Mouse (Mus musculus) right cerebral cortex, postnatal 4 days (tissue): ENCODE results near the gene Clasp1.
"Not testable (repeated sequence)": the region's sequence is repeated elsewhere in the genome, so short reads cannot be mapped to it uniquely, and the experiment has no call there.

Experiments
- DNase-seq: peaks from one replicate; pipeline ENCODE4 v3.0.0-alpha.2; 2022

The Clasp1 gene

GRCm38 (mm10) chr1:118595395-118595794 lies 206.5 kb downstream of the Clasp1 start:
- no peak for DNase-seq

GRCm38 (mm10) chr1:118597475-118598213 lies 208.8 kb downstream of the Clasp1 start:
- no peak for DNase-seq

- no peak for DNase-seq
These were observed 209.5 kb downstream of the Clasp1 start for GRCm38 (mm10) chr1:118598339-118598738.

GRCm38 (mm10) chr1:118613631-118614183 lies 224.8 kb downstream of the Clasp1 start:
- DNase-seq: no peak

- DNase-seq: not testable (repeated sequence)
These were observed 232.2 kb downstream of the Clasp1 start for GRCm38 (mm10) chr1:118621055-118621454.

- DNase-seq: no peak
These were observed 234.0 kb downstream of the Clasp1 start for GRCm38 (mm10) chr1:118622857-118623256.

- no peak for DNase-seq
These were observed 236.6 kb downstream of the Clasp1 start for GRCm38 (mm10) chr1:118625461-118625860.

GRCm38 (mm10) chr1:118625921-118626320 lies 237.1 kb downstream of the Clasp1 start:
- no peak for DNase-seq

GRCm38 (mm10) chr1:118626452-118626851 lies 237.6 kb downstream of the Clasp1 start:
- DNase-seq: no peak

GRCm38 (mm10) chr1:118627781-118628464 lies 239.1 kb downstream of the Clasp1 start, which contains the start of gene Tfcp2l1:
Gene Tfcp2l1, plus strand, starts transcription at chr1:118627945.
- peak; percentile 47 for DNase-seq

GRCm38 (mm10) chr1:118633415-118633980 lies 244.6 kb downstream of the Clasp1 start:
- DNase-seq: no peak

- no peak for DNase-seq
These were observed 253.6 kb downstream of the Clasp1 start for GRCm38 (mm10) chr1:118642296-118642999.

GRCm38 (mm10) chr1:118643138-118643979 lies 254.5 kb downstream of the Clasp1 start:
- no peak for DNase-seq

- no peak for DNase-seq
These were observed 256.8 kb downstream of the Clasp1 start for GRCm38 (mm10) chr1:118645701-118646100.

GRCm38 (mm10) chr1:118648015-118648414 lies 259.2 kb downstream of the Clasp1 start:
- no peak for DNase-seq

GRCm38 (mm10) chr1:118649933-118650770 lies 261.3 kb downstream of the Clasp1 start:
- no peak for DNase-seq

- DNase-seq: no peak
These were observed 261.9 kb downstream of the Clasp1 start for GRCm38 (mm10) chr1:118650771-118651080.

GRCm38 (mm10) chr1:118658716-118659115 lies 269.9 kb downstream of the Clasp1 start:
- DNase-seq: no peak

- DNase-seq: no peak
These were observed 272.1 kb downstream of the Clasp1 start for GRCm38 (mm10) chr1:118660880-118661465.
